Mouse (Mus musculus) megakaryocyte, embryonic 14.5 days (primary cell): Measurements from ENCODE around the gene Cept1.

ENCODE experiments used
- FLI1 ChIP-seq: IDR thresholded peaks from 2 replicates; pipeline ENCODE4 v1.6.1; 2012; ENCODE audit warnings: low read length, inconsistent platforms, mixed read lengths
- GATA1 ChIP-seq: IDR thresholded peaks from 3 replicates; pipeline ENCODE4 v1.6.1; 2012; ENCODE audit warnings: mixed read lengths, low read length, inconsistent platforms, borderline replicate concordance

DNA sequence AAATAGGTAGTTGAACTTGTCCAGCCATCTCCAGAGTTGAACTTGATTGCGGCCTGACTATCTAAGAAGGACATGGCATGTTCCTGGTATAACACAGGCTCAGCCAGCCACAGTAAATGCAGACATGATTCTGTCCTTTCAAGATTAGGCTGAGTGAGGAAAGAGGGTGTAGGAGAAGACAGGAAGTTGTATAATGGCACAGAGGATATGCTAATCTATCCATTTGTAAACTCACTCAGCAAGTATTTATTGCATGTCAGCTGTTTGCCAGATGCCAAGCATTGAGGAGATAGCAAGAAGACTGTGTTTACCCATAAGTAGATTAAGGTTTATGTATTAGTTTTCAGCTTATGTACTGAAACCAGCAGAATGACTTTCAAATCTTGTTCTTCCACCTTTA is 54.9 kb downstream of the Cept1 start:
- TF ChIP-seq GATA1 (peak; percentile 38; the same call in 1 of the 3 replicates), FLI1 (no peak)
